Mouse (Mus musculus) MEL (cell line): Measurements from ENCODE around the gene Ankrd39. TPM values are rescaled to one million over a fixed set of nuclear protein-coding genes. Genes with fewer than 3 reads are reported as not detected.

ENCODE experiments used
- DNase-seq: peaks from one replicate; pipeline ENCODE4 v3.0.0; 2011; ENCODE audit warnings: low read depth, low spot score
- H3K27ac ChIP-seq: 2 replicates; pipeline ENCODE4 v1.5.1; 2012; ENCODE audit warnings: low read depth, mild to moderate bottlenecking, control low read depth, low read length, moderate library complexity; ENCODE audit not compliant: control insufficient read depth
- H3K27me3 ChIP-seq, 2 experiments: fragments of 150-350 bp in 1 of 2; sonication (generic) in 1 of 2; 2 replicates each; pipeline ENCODE4 v1.6.1; 2012; ENCODE audit warnings: low read length in 2 of 2, mild to moderate bottlenecking in 2 of 2, improper control_type of control experiment in 1 of 2, moderate library complexity in 1 of 2; ENCODE audit not compliant: insufficient read depth in 2 of 2, control insufficient read depth in 1 of 2
- H3K36me3 ChIP-seq, 2 experiments: 2 replicates each; pipeline ENCODE4 v1.6.1; 2012 to 2014; ENCODE audit warnings: low read length in 2 of 2, improper control_type of control experiment in 1 of 2, inconsistent platforms in 1 of 2, mild to moderate bottlenecking in 1 of 2; ENCODE audit not compliant: insufficient read depth in 2 of 2, control insufficient read depth in 1 of 2
- H3K4me1 ChIP-seq, 2 experiments: fragments of 150-350 bp in 1 of 2; sonication (generic) in 1 of 2; 2 replicates each; pipeline ENCODE4 v1.6.1; 2012; ENCODE audit warnings: low read length in 2 of 2, improper control_type of control experiment in 1 of 2, mild to moderate bottlenecking in 1 of 2; ENCODE audit not compliant: insufficient read depth in 2 of 2, control insufficient read depth in 1 of 2
- H3K4me3 ChIP-seq, 2 experiments: fragments of 150-350 bp in 1 of 2; sonication (generic) in 1 of 2; 2 replicates each; pipeline ENCODE4 v1.5.1; 2012; ENCODE audit warnings: low read depth in 2 of 2, low read length in 2 of 2, mild to moderate bottlenecking in 2 of 2, moderate library complexity in 2 of 2, control low read depth in 1 of 2, improper control_type of control experiment in 1 of 2; ENCODE audit not compliant: control insufficient read depth in 1 of 2, insufficient read depth in 1 of 2
- H3K79me2 ChIP-seq: 2 replicates; pipeline ENCODE4 v1.6.1; 2012; ENCODE audit warnings: mild to moderate bottlenecking, low read length, moderate library complexity; ENCODE audit not compliant: control insufficient read depth, poor library complexity, insufficient read depth
- H3K9ac ChIP-seq: 2 replicates; pipeline ENCODE4 v1.6.1; 2012; ENCODE audit warnings: low read depth, mild to moderate bottlenecking, control low read depth, low read length, moderate library complexity; ENCODE audit not compliant: control insufficient read depth, poor library complexity, severe bottlenecking
- H3K9me3 ChIP-seq: fragments of 150-350 bp; sonication (generic); replicated peaks from 2 replicates; pipeline ENCODE4 v1.6.1; 2012; ENCODE audit warnings: mild to moderate bottlenecking, low read length, improper control_type of control experiment, moderate library complexity; ENCODE audit not compliant: insufficient read depth
- CTCF ChIP-seq, 3 experiments: IDR thresholded peaks in 2 of 3; conservative IDR thresholded peaks in 1 of 3; 2 replicates each; pipeline ENCODE4 v1.5.1; 2011 to 2012; ENCODE audit warnings: low read length in 3 of 3, low read depth in 2 of 3, mild to moderate bottlenecking in 2 of 3, improper control_type of control experiment in 1 of 3, inconsistent platforms in 1 of 3, mixed read lengths in 1 of 3, moderate library complexity in 1 of 3; ENCODE audit not compliant: control insufficient read depth in 1 of 3, insufficient read depth in 1 of 3, poor library complexity in 1 of 3, severe bottlenecking in 1 of 3
- ELF1 ChIP-seq: IDR thresholded peaks from 2 replicates; pipeline ENCODE4 v1.6.1; 2014; ENCODE audit warnings: low read depth, mild to moderate bottlenecking, inconsistent platforms, low read length, improper control_type of control experiment, moderate library complexity
- ETS1 ChIP-seq: IDR thresholded peaks from 2 replicates; pipeline ENCODE4 v1.6.1; 2012; ENCODE audit warnings: low read depth, mild to moderate bottlenecking, inconsistent platforms, low read length, improper control_type of control experiment, moderate library complexity
- GABPA ChIP-seq: IDR thresholded peaks from 2 replicates; pipeline ENCODE4 v1.6.1; 2012; ENCODE audit warnings: low read depth, mild to moderate bottlenecking, inconsistent platforms, low read length, improper control_type of control experiment, moderate library complexity
- GATA1 ChIP-seq: IDR thresholded peaks from 2 replicates; pipeline ENCODE4 v1.6.1; 2011; ENCODE audit warnings: low read depth, low read length, improper control_type of control experiment
- HCFC1 ChIP-seq: IDR thresholded peaks from 2 replicates; pipeline ENCODE4 v1.6.1; 2012; ENCODE audit warnings: low read depth, mild to moderate bottlenecking, inconsistent platforms, low read length, improper control_type of control experiment, moderate library complexity
- JUND ChIP-seq: IDR thresholded peaks from 2 replicates; pipeline ENCODE4 v1.6.1; 2011; ENCODE audit warnings: low read depth, mild to moderate bottlenecking, improper control_type of control experiment, low read length
- KAT2A ChIP-seq: conservative IDR thresholded peaks from 2 replicates; pipeline ENCODE4 v1.6.1; 2012; ENCODE audit warnings: low read depth, low read length, improper control_type of control experiment, inconsistent platforms
- MYC ChIP-seq: IDR thresholded peaks from 2 replicates; pipeline ENCODE4 v1.6.1; 2011; ENCODE audit warnings: low read depth, mild to moderate bottlenecking, low read length, improper control_type of control experiment, moderate library complexity
- POLR2A ChIP-seq, 2 experiments: IDR thresholded peaks; 2 replicates each; pipeline ENCODE4 v1.6.1; 2011 to 2012; ENCODE audit warnings: low read length in 2 of 2, mild to moderate bottlenecking in 2 of 2, control low read depth in 1 of 2, improper control_type of control experiment in 1 of 2, low read depth in 1 of 2, moderate library complexity in 1 of 2; ENCODE audit not compliant: control insufficient read depth in 1 of 2, insufficient read depth in 1 of 2, poor library complexity in 1 of 2
- POLR2AphosphoS2 ChIP-seq: IDR thresholded peaks from 2 replicates; pipeline ENCODE4 v1.6.1; 2011; ENCODE audit warnings: low read length, improper control_type of control experiment
- RAD21 ChIP-seq: IDR thresholded peaks from 2 replicates; pipeline ENCODE4 v1.6.1; 2011; ENCODE audit warnings: mild to moderate bottlenecking, low read depth, low read length, improper control_type of control experiment
- TAL1 ChIP-seq: IDR thresholded peaks from 2 replicates; pipeline ENCODE4 v1.6.1; 2012; ENCODE audit warnings: mild to moderate bottlenecking, inconsistent platforms, low read length, moderate library complexity, mixed read lengths
- UBTF ChIP-seq: IDR thresholded peaks from 2 replicates; pipeline ENCODE4 v1.6.1; 2012; ENCODE audit warnings: low read depth, mild to moderate bottlenecking, inconsistent platforms, low read length, improper control_type of control experiment, moderate library complexity, borderline replicate concordance; ENCODE audit not compliant: insufficient read depth
- ZKSCAN1 ChIP-seq: IDR thresholded peaks from 2 replicates; pipeline ENCODE4 v1.6.1; 2012; ENCODE audit warnings: low read depth, mild to moderate bottlenecking, inconsistent platforms, low read length, improper control_type of control experiment, moderate library complexity
- ZMIZ1 ChIP-seq: IDR thresholded peaks from 2 replicates; pipeline ENCODE4 v1.6.1; 2012; ENCODE audit warnings: low read depth, mild to moderate bottlenecking, inconsistent platforms, low read length, improper control_type of control experiment, moderate library complexity
- polyA plus RNA-seq, 2 experiments: library from polyadenylated mRNA; stranded (reverse) in 1 of 2; unstranded in 1 of 2; fragments of >175 nt in 1 of 2; fragments of >200 nt in 1 of 2; gene quantifications; 2 replicates each; pipeline versions ENCODE4 v1.2.1 to v1.2.4; 2012; ENCODE audit warnings: low replicate concordance in 2 of 2, low read depth in 1 of 2; ENCODE audit not compliant: insufficient read length in 2 of 2, insufficient read depth in 1 of 2, missing spikeins in 1 of 2
- total RNA-seq: library from RNA; depleted of rRNA; stranded (reverse); fragments of 300-350 nt; gene quantifications from 2 replicates; pipeline ENCODE4 v1.2.3, GENCODE M21; 2012

Ankrd39 gene
- total and polyA plus RNA-seq, 3 experiments: 9.7 to 14.4 TPM; not detected in 1

DNA sequence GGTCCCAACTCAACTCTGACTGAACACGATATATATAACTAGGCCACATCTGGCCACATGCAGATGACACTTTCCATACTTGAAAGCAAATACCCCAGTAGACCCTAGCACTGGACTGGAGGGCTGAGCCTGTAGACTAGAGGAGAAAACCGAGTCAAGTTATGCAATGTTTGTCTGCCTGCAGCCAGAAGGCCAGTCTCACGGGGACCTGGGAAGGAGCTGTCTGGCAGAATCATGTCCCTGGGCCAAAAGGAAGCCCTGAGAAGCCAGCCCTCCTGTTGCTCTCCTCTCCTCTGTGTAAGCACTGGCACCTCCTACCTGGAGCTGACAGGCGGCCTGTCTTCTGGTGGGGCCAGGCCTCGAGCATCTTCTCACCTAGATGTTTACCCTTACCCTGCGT, 28.1 kb upstream of the Ankrd39 start:
- Histone ChIP-seq H3K79me2 (no peaks in the 10 kb centered on the region), H3K27me3 (no peaks in the 10 kb centered on the region; a peak in 2 of 4 replicates), H3K9me3 (no peaks in the 10 kb centered on the region), H3K36me3 (no peaks in the 10 kb centered on the region), H3K4me1 (no peaks in the 10 kb centered on the region), H3K4me3 (no peak overlapping the region), H3K27ac (no peak overlapping the region), H3K9ac (no peak overlapping the region)
- DNase-seq: no peak
- no peak for TF ChIP-seq CTCF (IDR thresholded peaks at IDR 0.05 in 2 of 3, conservative IDR thresholded peaks at IDR 0.05 in 1 of 3; ENCODE audit: control insufficient read depth in 1 of 3, insufficient read depth in 1 of 3, low read depth in 2 of 3, low read length in 3 of 3, poor library complexity in 1 of 3, severe bottlenecking in 1 of 3)
- TF ChIP-seq HCFC1: no peak
- no peak for TF ChIP-seq MYC
- TF ChIP-seq POLR2A (IDR thresholded peaks at IDR 0.05; ENCODE audit: control insufficient read depth in 1 of 2, insufficient read depth in 1 of 2, low read depth in 1 of 2, low read length in 2 of 2, poor library complexity in 1 of 2): no peak
- TF ChIP-seq ZKSCAN1: no peak

DNA sequence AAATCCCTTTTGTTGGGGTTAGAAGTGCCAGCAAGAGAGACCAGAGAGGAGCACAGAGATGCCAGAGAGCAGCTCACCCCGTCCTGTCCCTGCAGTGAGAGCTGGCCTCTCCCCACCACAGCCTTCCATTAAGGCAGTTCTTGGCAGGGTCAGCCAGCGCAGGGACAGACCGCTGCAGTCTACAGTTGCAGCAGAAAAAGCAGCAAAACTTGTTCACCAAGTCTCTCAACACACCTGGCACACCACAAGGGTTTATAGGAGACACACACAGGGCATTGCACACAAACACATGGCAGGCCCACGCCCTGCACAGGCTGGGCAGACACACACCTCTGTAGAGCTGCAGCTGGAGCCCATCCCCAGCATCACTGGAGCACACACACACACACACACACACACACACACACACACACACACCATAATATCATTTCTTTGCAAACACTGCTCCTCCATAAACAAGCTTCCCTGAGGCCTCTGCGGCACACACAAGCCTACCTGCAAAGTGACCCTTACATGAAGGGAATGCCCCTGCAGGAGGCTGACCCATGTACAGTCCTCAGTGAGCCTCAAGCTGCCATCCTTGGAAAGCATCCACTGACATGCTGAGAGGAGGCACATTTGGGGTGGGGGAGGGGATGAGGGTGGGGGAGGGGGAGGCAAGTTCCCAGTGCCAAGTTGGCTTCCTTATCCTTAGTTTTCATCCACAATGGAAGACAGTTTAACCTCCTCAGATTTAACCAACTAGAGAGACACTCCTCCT, 27.1 kb upstream of the Ankrd39 start:
- Histone ChIP-seq H3K9ac (no peak overlapping the region), H3K4me1 (no peaks in the 10 kb centered on the region), H3K79me2 (no peaks in the 10 kb centered on the region), H3K9me3 (no peaks in the 10 kb centered on the region), H3K27me3 (no peaks in the 10 kb centered on the region; a peak in 2 of 4 replicates), H3K27ac (no peak overlapping the region), H3K36me3 (no peaks in the 10 kb centered on the region)
- no peak for TF ChIP-seq CTCF (IDR thresholded peaks at IDR 0.05 in 2 of 3, conservative IDR thresholded peaks at IDR 0.05 in 1 of 3; ENCODE audit: control insufficient read depth in 1 of 3, insufficient read depth in 1 of 3, low read depth in 2 of 3, low read length in 3 of 3, poor library complexity in 1 of 3, severe bottlenecking in 1 of 3)
- TF ChIP-seq GABPA: no peak
- TF ChIP-seq, all 39 proteins: peak for 0
- DNase-seq: no peak
- no peak overlapping the region for H3K4me3 ChIP-seq

GRCm38 (mm10) chr1:36573524-36573923, 26.3 kb upstream of the Ankrd39 start:
- TF ChIP-seq ETS1: no peak
- no peak for TF ChIP-seq UBTF
- no peak for TF ChIP-seq GATA1
- no peak for TF ChIP-seq POLR2AphosphoS2
- TF ChIP-seq KAT2A: no peak
- no peak for TF ChIP-seq JUND
- no peak for TF ChIP-seq RAD21
- no peak for TF ChIP-seq ELF1
- no peak for TF ChIP-seq TAL1
- TF ChIP-seq ZMIZ1: no peak
- no peak for TF ChIP-seq CTCF (IDR thresholded peaks at IDR 0.05 in 2 of 3, conservative IDR thresholded peaks at IDR 0.05 in 1 of 3; ENCODE audit: control insufficient read depth in 1 of 3, insufficient read depth in 1 of 3, low read depth in 2 of 3, low read length in 3 of 3, poor library complexity in 1 of 3, severe bottlenecking in 1 of 3)
- Histone ChIP-seq H3K27me3 (no peaks in the 10 kb centered on the region; a peak in 2 of 4 replicates), H3K4me3 (no peak overlapping the region)

More at GRCm38 (mm10) chr1:36573524-36573923, 26.3 kb upstream of the Ankrd39 start:
- Histone ChIP-seq H3K36me3 (no peaks in the 10 kb centered on the region), H3K79me2 (no peaks in the 10 kb centered on the region), H3K9me3 (no peaks in the 10 kb centered on the region), H3K4me1 (no peaks in the 10 kb centered on the region), H3K27ac (no peak overlapping the region), H3K9ac (no peak overlapping the region)
- no peak for DNase-seq
